Mouse (Mus musculus) duodenum, adult 2 months (tissue): ENCODE data around the gene Vmn2r80. TPM values are rescaled to one million over a fixed set of nuclear protein-coding genes. Genes with fewer than 3 reads are reported as not detected.

Experiments used
- polyA plus RNA-seq: library from polyadenylated mRNA; depleted of rRNA; stranded (reverse); fragments of >200 nt; gene quantifications from 2 replicates; pipeline ENCODE4 v1.2.3, GENCODE M21; 2012; ENCODE audit warnings: low replicate concordance; rRNA removed

Vmn2r80 gene
- not detected in 2 replicates for polyA plus RNA-seq

DNA sequence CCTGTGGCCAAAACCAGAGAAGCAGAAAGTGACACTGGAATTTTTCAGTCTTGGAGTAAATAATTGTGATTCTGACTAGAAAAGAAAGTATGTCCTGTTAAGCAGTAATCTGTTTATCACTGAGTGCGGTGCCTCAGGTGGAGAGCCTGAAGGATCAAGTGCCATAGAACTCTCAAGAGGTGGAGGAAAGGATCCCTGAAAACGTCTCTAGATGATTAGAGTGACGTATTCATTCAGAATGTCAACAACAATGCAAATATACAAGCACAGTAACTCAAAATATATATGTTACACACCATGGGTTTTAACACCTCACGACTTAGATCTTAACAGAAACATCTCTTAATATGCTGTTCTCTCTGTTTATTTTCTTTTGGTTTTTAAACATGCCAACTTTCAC is at the start of gene Vmn2r80:
Gene Vmn2r80, plus strand, starts transcription at position 301 of the 400 bp plus-strand sequence.

Other genes starting within 250 kb of the Vmn2r80 start
- gene Olfr1354, start 235.6 kb upstream of the Vmn2r80 start, polyA plus RNA-seq: not detected in 2 replicates
- gene Olfr8, start 198.1 kb upstream of the Vmn2r80 start, polyA plus RNA-seq: not detected in 2 replicates
- not detected in 2 replicates for gene Olfr1353, start 185.5 kb upstream of the Vmn2r80 start, polyA plus RNA-seq
- gene Olfr1352, start 167.7 kb upstream of the Vmn2r80 start, polyA plus RNA-seq: not detected in 2 replicates
- not detected in 2 replicates for gene Olfr1351, start 136.3 kb upstream of the Vmn2r80 start, polyA plus RNA-seq
- gene Olfr57, start 120.0 kb upstream of the Vmn2r80 start, polyA plus RNA-seq: not detected in 2 replicates
- gene 2610008E11Rik, start 51.2 kb upstream of the Vmn2r80 start, polyA plus RNA-seq: 0.06 and 0.22 TPM in 2 replicates
- gene Vmn2r81, start 98.9 kb downstream of the Vmn2r80 start, polyA plus RNA-seq: not detected in 2 replicates
- not detected in 2 replicates for gene Vmn2r82, start 207.8 kb downstream of the Vmn2r80 start, polyA plus RNA-seq